ENCODE assay signal across 24 mouse cellular contexts in the genomic region with DNA sequence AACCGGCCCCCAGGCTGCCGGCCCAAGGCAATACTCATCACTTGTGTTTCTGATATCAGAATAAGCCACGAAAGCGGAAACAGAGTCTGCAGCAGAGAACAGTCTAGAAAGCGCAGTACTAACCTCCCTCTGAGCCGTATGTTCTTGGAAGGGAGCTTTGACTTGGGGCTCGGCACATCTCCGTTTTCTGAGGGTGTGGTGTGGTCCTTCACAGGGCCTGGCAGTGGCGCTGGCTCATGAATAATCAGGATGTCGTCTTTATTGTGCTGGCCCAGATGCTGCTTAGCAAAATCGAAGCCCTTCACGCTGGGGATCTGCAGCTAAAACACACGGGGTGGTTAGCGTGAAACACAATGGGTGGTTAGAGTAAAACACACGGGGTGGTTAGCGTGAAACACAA. TPM values are rescaled to one million over a fixed set of nuclear protein-coding genes. Genes with fewer than 3 reads are reported as not detected.
A peak's percentile ranks its signal among the peaks of the same experiment; 100 is the strongest.
DNase-seq lines count a peak whose midpoint lies in the region; ATAC-seq and TF ChIP-seq lines count a peak whose summit lies in the region.
"Had no signal": no experiment of that assay in that cellular context is flagged by ENCODE, and none has a peak within 500 bp of the region (broad histone marks: within the 10 kb centered on the region; RNA-seq: fewer than 3 reads in every experiment).

No protein-coding gene starts in this region.

- H3K4me3 ChIP-seq in neural tube, embryonic 12.5 days = no peak overlapping the region
- H3K4me3 ChIP-seq in hindbrain, embryonic 11.5 days (ENCODE audit: low read depth, low read length) = no peak overlapping the region
- no peak overlapping the region for H3K4me3 ChIP-seq in midbrain, embryonic 13.5 days (replicated peaks)
- no peak overlapping the region for H3K4me3 ChIP-seq in layer of hippocampus, adult 2 months
- H3K4me3 ChIP-seq: heart, embryonic 13.5 days; limb, embryonic 12.5 days had no signal

- peaks cover 26% of the 10 kb centered on the region for H3K36me3 ChIP-seq in neural tube, embryonic 12.5 days
- no peaks in the 10 kb centered on the region for H3K36me3 ChIP-seq in hindbrain, embryonic 11.5 days (ENCODE audit: control insufficient read depth, insufficient read depth, low read length)
- H3K36me3 ChIP-seq in midbrain, embryonic 13.5 days = peaks cover 41% of the 10 kb centered on the region
- H3K36me3 ChIP-seq: G1E had no signal

- no peaks in the 10 kb centered on the region for H3K9me3 ChIP-seq in neural tube, embryonic 12.5 days
- no peaks in the 10 kb centered on the region for H3K9me3 ChIP-seq in hindbrain, embryonic 11.5 days (ENCODE audit: control insufficient read depth, low read length)
- H3K9me3 ChIP-seq in midbrain, embryonic 13.5 days = no peaks in the 10 kb centered on the region
- H3K9me3 ChIP-seq: G1E; heart, embryonic 13.5 days; limb, embryonic 12.5 days had no signal

- WGBS in neural tube, embryonic 12.5 days = 52% methylated on average over 16 of the region's 16 CpGs
- 54% methylated on average over 16 of the region's 16 CpGs for WGBS in hindbrain, embryonic 11.5 days
- WGBS in midbrain, embryonic 13.5 days = 41% methylated on average over 16 of the region's 16 CpGs

- H3K27ac ChIP-seq in neural tube, embryonic 12.5 days = 0 out of 2 replicates have a peak overlapping the region, but pooled peaks have one; percentile 20
- H3K27ac ChIP-seq in hindbrain, embryonic 11.5 days (ENCODE audit: low read depth, low read length) = peak overlapping the region; percentile 40; the same call in 1 of the 2 replicates
- peak overlapping the region; percentile 74 for H3K27ac ChIP-seq in midbrain, embryonic 13.5 days
- H3K27ac ChIP-seq in layer of hippocampus, adult 2 months = no peak overlapping the region
- H3K27ac ChIP-seq: heart, embryonic 13.5 days; limb, embryonic 12.5 days; liver, embryonic 14.5 days had no signal

- intact Hi-C loops in heart, postnatal 14 days (cut with DNase I) = loop anchor here (10.0 kb wide), 1 partner anchor 143 kb away; no protein-coding TSS in a partner anchor

- no peak for DNase-seq in neural tube, embryonic 10.5 days (ENCODE audit: extremely low spot score, low spot score)
- peak; percentile 48 for DNase-seq in hindbrain, embryonic 11.5 days (ENCODE audit: low spot score)
- DNase-seq in thymus, postnatal 25 days = no peak
- DNase-seq in layer of hippocampus, adult 2 months (ENCODE audit: low spot score in 2 of 2) = no peak
- no peak for DNase-seq in heart, postnatal 14 days
- DNase-seq: adrenal gland, postnatal 10 days; cerebellum, adult 18-20 months; heart, postnatal 4 days; spleen, adult 18-20 months; thymus, adult 18-20 months had no signal

- peak; percentile 26; the same call in 1 of the 2 replicates for ATAC-seq in neural tube, embryonic 12.5 days (ENCODE audit: low FRiP score, low read depth)
- peak; percentile 13; the same call in 1 of the 2 replicates for ATAC-seq in hindbrain, embryonic 11.5 days (ENCODE audit: low FRiP score)
- ATAC-seq in midbrain, embryonic 13.5 days = peak; percentile 44
- ATAC-seq: intestine, embryonic 16.5 days; lung, postnatal 0 days had no signal

- no peak for TF ChIP-seq CTCF in layer of hippocampus, adult 2 months (conservative IDR thresholded peaks at IDR 0.05)

- no peak overlapping the region for H3K4me2 ChIP-seq in neural tube, embryonic 12.5 days (replicated peaks)
- H3K4me2 ChIP-seq in hindbrain, embryonic 11.5 days (replicated peaks; ENCODE audit: low read depth, low read length) = no peak overlapping the region
- no peak overlapping the region for H3K4me2 ChIP-seq in midbrain, embryonic 13.5 days (replicated peaks)
- H3K4me2 ChIP-seq: heart, embryonic 13.5 days; limb, embryonic 12.5 days had no signal

- H3K4me1 ChIP-seq in neural tube, embryonic 12.5 days = peaks cover 38% of the 10 kb centered on the region
- peaks cover 3% of the 10 kb centered on the region; the same call in 1 of the 2 replicates for H3K4me1 ChIP-seq in hindbrain, embryonic 11.5 days (replicated peaks; ENCODE audit: control insufficient read depth, insufficient read depth, low read length)
- H3K4me1 ChIP-seq in midbrain, embryonic 13.5 days (replicated peaks) = peaks cover 35% of the 10 kb centered on the region

- H3K27me3 ChIP-seq in neural tube, embryonic 12.5 days (replicated peaks) = no peaks in the 10 kb centered on the region
- H3K27me3 ChIP-seq in hindbrain, embryonic 11.5 days (ENCODE audit: control insufficient read depth, insufficient read depth, low read length) = no peaks in the 10 kb centered on the region
- H3K27me3 ChIP-seq in midbrain, embryonic 13.5 days = no peaks in the 10 kb centered on the region
- H3K27me3 ChIP-seq: heart, embryonic 13.5 days; limb, embryonic 12.5 days had no signal

- H3K9ac ChIP-seq in neural tube, embryonic 12.5 days = no peak overlapping the region
- H3K9ac ChIP-seq in hindbrain, embryonic 11.5 days (ENCODE audit: low read depth, low read length) = no peak overlapping the region
- H3K9ac ChIP-seq in midbrain, embryonic 13.5 days (replicated peaks) = no peak overlapping the region
- H3K9ac ChIP-seq: heart, embryonic 13.5 days; limb, embryonic 12.5 days; liver, embryonic 14.5 days had no signal

RNA-seq across cellular contexts. Expression of gene Atp6v0a4, which starts 33.5 kb away (rescaled TPM):
- polyA plus RNA-seq in neural tube, embryonic 12.5 days (2016; fragmentation: Nextera tagmentation; extraction: Ambion mirVana) = 0.15 TPM in 1 of 2 replicates, not detected in the other
- polyA plus RNA-seq in hindbrain, embryonic 11.5 days (2014; fragmentation: Nextera tagmentation; extraction: Ambion mirVana) = not detected in 2 replicates
- 0.05 and 0.13 TPM in 2 replicates for polyA plus RNA-seq in midbrain, embryonic 13.5 days (2015; fragmentation: Nextera tagmentation; extraction: Ambion mirVana)
- 1 to 10 TPM; 1.1 to 1.3 TPM for total RNA-seq in layer of hippocampus, adult 2 months (2021)
- total RNA-seq in heart, postnatal 14 days (2021) = 1 to 10 TPM; 2.8 to 3.5 TPM
- total RNA-seq: G1E; megakaryocyte progenitor cell, adult 5-6 weeks had no signal
- polyA plus RNA-seq: embryonic facial prominence, embryonic 11.5 days; G1E; limb, embryonic 12.5 days had no signal

RNA-seq across cellular contexts. Expression of gene Tmem213, which starts 48.9 kb away (rescaled TPM):
- not detected in 2 replicates for polyA plus RNA-seq in neural tube, embryonic 12.5 days (2016; fragmentation: Nextera tagmentation; extraction: Ambion mirVana)
- not detected in 2 replicates for polyA plus RNA-seq in hindbrain, embryonic 11.5 days (2014; fragmentation: Nextera tagmentation; extraction: Ambion mirVana)
- polyA plus RNA-seq in midbrain, embryonic 13.5 days (2015; fragmentation: Nextera tagmentation; extraction: Ambion mirVana) = 0.27 TPM in 1 of 2 replicates, not detected in the other
- not detected for total RNA-seq in layer of hippocampus, adult 2 months (2021)
- total RNA-seq in heart, postnatal 14 days (2021) = not detected
- total RNA-seq: adrenal gland, postnatal 10 days; G1E; gastrocnemius, postnatal 4 days; heart, postnatal 4 days; layer of hippocampus, adult 8-10 months; left cerebral cortex, adult 8-10 months; megakaryocyte progenitor cell, adult 5-6 weeks had no signal
- polyA plus RNA-seq: embryonic facial prominence, embryonic 11.5 days; G1E; heart, embryonic 13.5 days; intestine, embryonic 16.5 days; liver, embryonic 14.5 days; urinary bladder, adult 2 months had no signal
